Mouse (Mus musculus) lung, embryonic 15.5 days (tissue): ENCODE results near the gene Tmem42. TPM values are rescaled to one million over a fixed set of nuclear protein-coding genes. Genes with fewer than 3 reads are reported as not detected.

ENCODE experiments used
- ATAC-seq: fragments of 200-750 bp; cut with Nextera tagmentation; 2 replicates; pipeline ENCODE4 v1.8.0; 2017; ENCODE audit warnings: moderate number of reproducible peaks, borderline replicate concordance; ENCODE audit not compliant: low FRiP score, low TSS enrichment; ENCODE audit errors: extremely low read depth
- H3K27ac ChIP-seq: fragments of 300-500 bp; sonication (generic); 2 replicates; pipeline ENCODE4 v1.5.1; 2015; ENCODE audit warnings: moderate library complexity, mild to moderate bottlenecking, inconsistent platforms
- H3K27me3 ChIP-seq: fragments of 300-500 bp; sonication (generic); 2 replicates; pipeline ENCODE4 v1.6.1; 2015; ENCODE audit warnings: inconsistent platforms
- H3K36me3 ChIP-seq: fragments of 300-500 bp; sonication (generic); 2 replicates; pipeline ENCODE4 v1.6.1; 2015; ENCODE audit warnings: inconsistent platforms
- H3K4me1 ChIP-seq: fragments of 300-500 bp; sonication (generic); 2 replicates; pipeline ENCODE4 v1.6.1; 2015; ENCODE audit warnings: inconsistent platforms
- H3K4me2 ChIP-seq: fragments of 300-500 bp; sonication (generic); 2 replicates; pipeline ENCODE4 v1.6.1; 2015; ENCODE audit warnings: inconsistent platforms, mild to moderate bottlenecking, moderate library complexity
- H3K4me3 ChIP-seq: fragments of 300-500 bp; sonication (generic); 2 replicates; pipeline ENCODE4 v1.5.1; 2015; ENCODE audit warnings: mild to moderate bottlenecking, inconsistent platforms
- H3K9ac ChIP-seq: fragments of 300-500 bp; sonication (generic); 2 replicates; pipeline ENCODE4 v1.6.1; 2015; ENCODE audit warnings: inconsistent platforms
- H3K9me3 ChIP-seq: fragments of 300-500 bp; sonication (generic); 2 replicates; pipeline ENCODE4 v1.6.1; 2016; ENCODE audit warnings: inconsistent platforms
- WGBS: fragments of 180-500 bp; shearing (Covaris S2); methylation state at CpG from one replicate; pipeline ENCODE4 v1.1.7; 2015; 5-methylcytosine and 5-hydroxymethylcytosine counted together
- polyA plus RNA-seq: library from polyadenylated mRNA; unstranded; fragments of >200 nt; fragmentation: Nextera tagmentation; extraction: Ambion mirVana; gene quantifications from 2 replicates; pipeline ENCODE4 v1.2.1, GENCODE M21; 2015

Tmem42 gene
- polyA plus RNA-seq = 19.3 and 21.4 TPM in 2 replicates

DNA sequence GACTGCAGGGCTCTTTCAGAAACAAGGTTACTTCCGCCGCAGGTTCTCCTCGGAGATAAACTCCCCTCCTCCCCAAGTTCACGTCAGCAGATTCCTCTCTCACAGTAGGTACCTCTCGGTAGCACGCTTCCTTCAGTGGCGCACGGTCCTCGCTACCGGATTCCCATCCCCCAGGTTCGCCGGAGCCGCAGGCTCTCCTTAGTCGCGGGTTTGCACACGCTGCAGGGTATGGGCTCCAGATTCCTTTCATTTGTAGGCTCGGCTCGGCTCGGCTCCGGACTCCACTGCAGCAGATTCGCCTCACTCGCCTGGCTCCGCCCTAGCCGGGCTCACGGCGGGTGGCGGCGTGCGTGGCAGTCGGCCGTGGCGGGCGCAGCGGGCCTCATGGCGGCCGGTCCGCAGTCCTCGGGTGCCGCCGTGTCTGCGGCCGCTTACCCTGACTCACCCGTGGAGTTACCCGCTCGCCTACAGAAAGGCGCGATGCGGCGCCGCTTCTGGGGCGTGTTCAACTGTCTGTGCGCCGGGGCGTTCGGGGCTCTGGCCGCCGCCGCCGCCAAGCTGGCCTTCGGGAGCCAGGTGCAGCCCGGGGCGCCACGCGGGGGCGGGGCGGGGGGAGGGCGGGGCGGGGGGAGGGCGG, at the start of gene Tmem42:
Gene Tmem42, plus strand, starts transcription at position 332 of the 637 bp plus-strand sequence.
- peak within 1 kb of the TSS; percentile 87 for H3K4me2 ChIP-seq
- H3K27ac ChIP-seq = peak within 1 kb of the TSS; percentile 95
- H3K4me3 ChIP-seq = peak within 1 kb of the TSS; percentile 78
- H3K9ac ChIP-seq = peak within 1 kb of the TSS; percentile 70
- ATAC-seq = peak; percentile 98
- H3K4me1 ChIP-seq = peaks cover 12% of the 10 kb centered on the region
- peaks cover 24% of the 10 kb centered on the region for H3K36me3 ChIP-seq
- WGBS = under 1% methylated on average over 57 of the region's 69 CpGs
- H3K27me3 ChIP-seq = no peaks in the 10 kb centered on the region
- H3K9me3 ChIP-seq = no peaks in the 10 kb centered on the region

DNA sequence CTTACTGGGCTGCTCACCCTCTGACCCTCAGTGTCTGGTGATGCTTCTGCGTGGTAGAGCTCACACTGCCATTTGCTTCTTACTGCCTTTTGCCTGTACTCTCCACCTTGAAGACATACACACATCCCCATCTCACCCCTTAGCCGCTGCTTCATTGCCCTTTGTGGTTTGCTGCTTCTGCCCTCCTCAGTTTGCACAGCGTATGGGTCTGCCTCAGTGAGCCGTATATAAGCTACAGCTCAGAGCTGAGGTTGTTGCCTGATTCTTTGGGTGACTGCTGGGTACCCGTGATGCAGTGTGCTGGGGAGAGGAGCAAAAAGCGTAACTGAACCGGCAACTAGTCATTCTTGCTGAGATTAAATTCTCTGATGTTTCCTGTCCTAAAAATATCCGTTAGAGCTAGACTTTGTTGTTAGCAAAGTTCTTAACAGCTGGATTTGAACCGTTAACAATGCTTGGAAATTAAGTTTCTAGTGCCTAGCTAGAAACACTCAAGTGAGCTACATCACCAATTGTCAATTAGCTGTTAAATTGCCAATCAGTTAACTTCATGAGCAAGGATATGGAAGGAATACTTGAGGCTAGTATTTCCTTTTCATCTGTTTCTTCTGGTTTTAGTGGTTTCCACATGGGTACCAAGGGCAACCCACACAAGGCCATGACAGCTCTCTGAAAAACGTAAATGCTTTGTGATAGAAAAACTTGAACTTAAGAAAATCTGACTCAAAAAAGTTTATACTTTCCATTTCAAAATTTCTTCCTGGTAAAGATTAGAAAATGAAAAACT, 22.5 kb upstream of the Tmem42 start:
- peaks cover 80% of the 10 kb centered on the region for H3K36me3 ChIP-seq
- 89% methylated on average over 10 of the region's 10 CpGs for WGBS
- H3K4me1 ChIP-seq = no peaks in the 10 kb centered on the region
- H3K9ac ChIP-seq = no peak overlapping the region
- no peak overlapping the region for H3K27ac ChIP-seq
- H3K27me3 ChIP-seq = no peaks in the 10 kb centered on the region
- H3K9me3 ChIP-seq = no peaks in the 10 kb centered on the region
- no peak overlapping the region for H3K4me2 ChIP-seq
- no peak for ATAC-seq
- no peak overlapping the region for H3K4me3 ChIP-seq

DNA sequence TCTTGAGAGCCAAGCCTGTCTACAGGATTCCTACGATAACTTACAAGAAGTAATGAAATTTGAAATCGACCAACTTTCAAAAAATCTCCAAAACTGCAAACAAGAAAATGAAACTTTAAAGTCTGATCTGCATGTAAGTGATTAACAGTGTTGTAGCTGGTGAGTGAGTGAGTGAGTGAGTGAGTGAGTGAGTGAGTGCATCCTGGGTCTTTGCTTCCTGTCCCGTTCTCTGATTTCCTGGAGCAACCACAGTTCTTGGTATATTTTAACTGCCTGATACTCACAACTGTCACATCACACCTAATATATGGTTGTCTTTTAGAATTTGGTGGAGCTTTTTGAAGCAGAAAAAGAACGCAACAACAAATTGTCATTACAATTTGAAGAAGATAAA, 21.9 kb upstream of the Tmem42 start:
- WGBS = 95% methylated on average over 4 of the region's 4 CpGs
- Histone ChIP-seq H3K4me3 (no peak overlapping the region), H3K27me3 (no peaks in the 10 kb centered on the region), H3K9me3 (no peaks in the 10 kb centered on the region), H3K36me3 (peaks cover 81% of the 10 kb centered on the region), H3K4me2 (no peak overlapping the region), H3K27ac (no peak overlapping the region), H3K4me1 (no peaks in the 10 kb centered on the region), H3K9ac (no peak overlapping the region)
- no peak for ATAC-seq

DNA sequence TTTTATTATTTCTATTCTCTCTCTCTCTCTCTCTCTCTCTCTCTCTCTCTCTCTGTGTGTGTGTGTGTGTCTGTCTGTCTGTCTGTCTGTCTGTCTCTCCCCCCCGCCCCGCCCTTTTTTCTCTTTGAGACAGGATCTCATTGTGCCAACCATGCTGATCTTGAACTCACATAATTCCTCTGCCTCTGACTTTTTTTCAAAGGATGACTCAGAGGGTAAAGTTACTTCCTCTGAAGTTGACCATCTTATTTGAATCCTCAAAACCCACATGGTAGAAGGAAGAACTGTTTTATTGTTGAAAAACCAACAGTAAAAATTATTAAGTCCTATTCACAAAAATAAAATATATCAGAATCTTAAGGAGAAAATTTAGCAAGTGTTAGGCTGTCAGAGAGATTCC, 16.4 kb upstream of the Tmem42 start:
- WGBS = 95% methylated on average over 2 of the region's 2 CpGs
- H3K9ac ChIP-seq = no peak overlapping the region
- no peak overlapping the region for H3K4me2 ChIP-seq
- no peak for ATAC-seq
- peaks cover 86% of the 10 kb centered on the region for H3K36me3 ChIP-seq
- no peaks in the 10 kb centered on the region for H3K4me1 ChIP-seq
- no peak overlapping the region for H3K4me3 ChIP-seq
- no peak overlapping the region for H3K27ac ChIP-seq
- no peaks in the 10 kb centered on the region for H3K9me3 ChIP-seq
- H3K27me3 ChIP-seq = no peaks in the 10 kb centered on the region

DNA sequence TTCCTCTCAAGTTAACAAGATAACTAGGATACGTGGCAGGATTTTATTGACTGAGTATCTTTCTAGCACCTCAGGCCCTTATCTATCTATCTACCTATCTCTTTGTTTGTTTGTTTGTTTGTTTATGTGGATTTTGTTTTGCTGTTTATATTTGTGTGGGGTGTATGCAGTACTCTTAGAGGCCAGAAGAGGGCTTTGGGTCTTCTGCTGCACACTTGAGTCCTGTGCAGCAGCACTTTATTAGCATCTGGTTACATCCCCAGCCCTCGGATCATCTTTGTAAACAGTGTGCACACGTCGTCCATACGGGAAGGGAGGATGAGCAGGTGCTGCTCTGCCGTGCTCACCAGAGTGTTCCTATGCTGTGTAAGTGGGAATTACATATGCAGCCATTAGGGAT, 15.1 kb upstream of the Tmem42 start:
- Histone ChIP-seq H3K9me3 (no peaks in the 10 kb centered on the region), H3K27me3 (no peaks in the 10 kb centered on the region), H3K9ac (no peak overlapping the region), H3K4me3 (no peak overlapping the region), H3K4me2 (no peak overlapping the region), H3K4me1 (no peaks in the 10 kb centered on the region), H3K27ac (no peak overlapping the region), H3K36me3 (peaks cover 85% of the 10 kb centered on the region)
- no peak for ATAC-seq
- 68% methylated on average over 6 of the region's 6 CpGs for WGBS

DNA sequence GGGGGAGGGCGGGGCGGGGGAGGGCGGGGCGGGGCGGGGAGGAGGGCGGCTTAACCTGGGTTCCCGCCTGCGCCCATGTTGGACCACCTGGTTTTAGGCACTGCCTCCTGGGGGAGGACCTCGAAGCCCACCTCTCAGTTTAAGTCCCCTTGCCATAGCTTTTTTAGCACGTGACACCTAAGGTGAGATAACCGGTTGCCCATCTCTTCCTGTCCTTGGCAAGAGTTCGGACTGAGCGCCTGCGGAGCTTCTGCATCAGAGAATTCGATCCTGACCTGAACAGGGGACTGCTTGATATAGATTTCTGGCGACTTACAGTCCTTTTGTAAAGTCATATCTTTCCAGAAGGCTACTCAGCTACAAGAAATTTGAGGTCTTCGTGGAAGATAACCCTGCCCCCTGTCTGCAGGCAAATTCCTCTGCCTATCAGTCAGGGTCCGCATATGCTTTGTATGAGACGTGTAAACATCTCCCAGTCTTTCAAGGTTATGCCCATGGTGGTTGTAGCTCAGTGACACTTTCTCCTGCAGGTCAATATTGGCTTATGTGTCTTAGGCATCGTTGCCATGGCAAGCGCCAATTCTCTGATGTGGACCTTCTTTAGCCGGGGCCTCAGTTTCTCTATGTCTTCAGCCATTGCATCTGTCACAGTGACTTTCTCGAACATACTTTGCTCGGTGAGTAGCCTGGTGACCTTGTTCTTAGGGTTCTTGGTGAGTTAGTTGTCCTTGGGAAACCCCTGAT, 682 bp downstream of the Tmem42 start:
- H3K4me2 ChIP-seq = peak overlapping the region; percentile 87
- peak overlapping the region; percentile 78 for H3K4me3 ChIP-seq
- H3K9me3 ChIP-seq = no peaks in the 10 kb centered on the region
- no peak overlapping the region; the same call in 1 of the 2 replicates for H3K9ac ChIP-seq
- peaks cover 17% of the 10 kb centered on the region for H3K36me3 ChIP-seq
- 33% methylated on average over 16 of the region's 24 CpGs for WGBS
- H3K27me3 ChIP-seq = no peaks in the 10 kb centered on the region
- H3K4me1 ChIP-seq = peaks cover 12% of the 10 kb centered on the region
- H3K27ac ChIP-seq = no peak overlapping the region
- ATAC-seq = 0 out of 2 replicates have a peak, but pooled peaks have one; percentile 2

DNA sequence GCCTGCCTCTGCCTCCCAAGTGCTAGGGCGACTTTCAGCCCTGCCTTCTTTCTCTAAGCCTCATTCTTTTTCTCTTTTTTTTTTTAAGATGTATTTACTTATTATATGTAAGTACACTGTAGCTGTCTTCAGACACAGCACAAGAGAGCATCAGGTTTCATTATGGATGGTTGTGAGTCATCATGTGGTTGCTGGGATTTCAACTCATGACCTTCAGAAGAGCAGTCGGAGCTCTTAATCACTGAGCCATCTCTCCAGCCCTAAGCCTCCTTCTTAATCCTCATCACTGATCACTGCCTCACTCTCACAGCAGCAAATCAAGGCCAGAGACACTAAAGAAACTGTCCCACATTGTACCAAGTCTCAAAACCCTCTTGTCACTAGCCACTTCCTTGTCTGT, 3.1 kb downstream of the Tmem42 start:
- ATAC-seq = no peak
- Histone ChIP-seq H3K27ac (no peak overlapping the region), H3K9me3 (no peaks in the 10 kb centered on the region), H3K4me3 (no peak overlapping the region), H3K9ac (no peak overlapping the region), H3K4me2 (no peak overlapping the region), H3K36me3 (no peaks in the 10 kb centered on the region), H3K4me1 (peaks cover 11% of the 10 kb centered on the region), H3K27me3 (no peaks in the 10 kb centered on the region)
- WGBS = 79% methylated on average over 2 of the region's 2 CpGs

DNA sequence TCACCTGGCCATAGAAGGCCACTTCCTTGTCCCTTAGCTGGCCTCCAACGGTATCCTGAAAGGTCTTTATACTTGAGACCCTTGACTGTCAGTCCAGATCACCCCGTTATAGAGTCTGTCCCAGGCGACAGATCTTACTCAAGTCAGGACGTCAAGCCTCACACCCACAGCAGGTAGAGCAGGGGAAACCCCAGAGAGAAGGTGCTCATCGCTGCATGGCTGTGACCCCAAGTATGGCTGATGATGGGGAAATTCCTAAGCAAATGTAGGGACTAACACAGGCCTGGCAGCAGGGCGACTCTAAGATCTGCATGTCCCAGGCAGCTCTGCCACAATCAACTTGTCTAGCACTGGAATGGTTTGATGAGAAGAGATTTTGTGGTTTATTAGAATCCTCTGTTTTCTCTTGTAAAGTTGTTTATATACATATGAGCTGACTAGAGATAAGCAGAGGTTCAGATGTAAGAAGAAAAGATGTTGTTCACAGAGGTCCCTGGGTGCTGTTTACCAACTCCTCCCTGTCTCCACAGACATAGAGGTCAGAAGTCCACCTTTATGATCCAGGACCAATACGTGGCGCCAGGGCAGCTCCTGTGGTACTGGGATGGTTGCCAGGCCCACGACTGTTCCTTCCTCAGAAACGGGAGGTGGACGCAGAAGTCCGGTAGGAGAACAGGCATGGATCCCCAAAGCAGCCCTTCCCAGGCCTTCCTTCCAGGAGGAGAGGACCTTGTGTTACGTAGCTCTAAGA, 10.5 kb downstream of the Tmem42 start:
- H3K4me2 ChIP-seq = no peak overlapping the region
- no peak for ATAC-seq

DNA sequence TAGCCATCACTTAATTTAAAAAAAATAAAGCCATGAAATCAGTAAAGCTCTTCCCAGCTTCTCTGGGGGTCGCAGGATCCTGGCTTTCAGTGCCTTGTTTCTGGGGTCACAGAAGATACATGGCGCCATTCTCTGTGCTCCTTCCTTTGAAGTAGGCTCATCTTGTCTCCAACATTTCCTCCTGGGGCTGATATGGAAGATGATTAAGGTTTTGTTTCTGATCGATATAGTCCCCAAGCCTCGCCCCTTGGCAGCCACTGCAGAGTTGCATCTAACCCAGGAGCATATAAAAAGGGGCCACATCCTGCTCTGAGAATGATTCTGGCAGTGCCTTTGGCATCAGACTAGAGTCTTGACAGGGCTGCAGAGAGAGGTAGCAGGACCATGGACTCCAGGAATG, 13.3 kb downstream of the Tmem42 start, which contains the start of gene Tgm4:
Gene Tgm4, plus strand, starts transcription at position 301 of the 400 bp plus-strand sequence.
- 68% methylated on average over 4 of the region's 4 CpGs for WGBS

More for the DNA sequence above, 10.5 kb downstream of the Tmem42 start:
- no peaks in the 10 kb centered on the region for H3K27me3 ChIP-seq
- no peaks in the 10 kb centered on the region for H3K4me1 ChIP-seq
- no peak overlapping the region for H3K9ac ChIP-seq
- H3K36me3 ChIP-seq = no peaks in the 10 kb centered on the region
- H3K27ac ChIP-seq = no peak overlapping the region
- 65% methylated on average over 13 of the region's 13 CpGs for WGBS
- no peaks in the 10 kb centered on the region for H3K9me3 ChIP-seq
- H3K4me3 ChIP-seq = no peak overlapping the region

DNA sequence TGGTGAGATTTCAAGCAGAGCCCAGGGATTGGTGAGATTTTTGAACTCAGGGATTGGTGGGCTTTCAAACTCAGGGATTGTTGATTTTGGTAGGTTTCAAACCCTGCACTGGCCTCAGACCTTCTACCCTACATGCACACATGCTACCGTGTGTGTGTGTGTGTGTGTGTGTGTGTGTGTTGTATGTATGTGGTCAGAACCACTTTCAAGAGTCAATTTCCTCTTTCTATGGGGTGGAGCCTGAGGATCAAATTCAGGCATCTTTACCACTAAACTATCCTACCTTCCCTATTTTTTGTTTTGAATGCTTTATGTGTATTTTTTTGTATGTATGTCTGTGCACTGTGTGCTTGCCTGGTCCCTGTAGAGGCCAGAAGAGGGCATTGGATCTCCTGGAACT, 26.5 kb downstream of the Tmem42 start:
- WGBS = 80% methylated on average over 1 of the region's 1 CpGs

More for the DNA sequence above, 13.3 kb downstream of the Tmem42 start, which contains the start of gene Tgm4:
- Histone ChIP-seq H3K9ac (no peak within 1 kb of the TSS), H3K4me3 (no peak within 1 kb of the TSS), H3K4me2 (no peak within 1 kb of the TSS), H3K36me3 (no peaks in the 10 kb centered on the region), H3K9me3 (no peaks in the 10 kb centered on the region), H3K27me3 (no peaks in the 10 kb centered on the region), H3K27ac (no peak within 1 kb of the TSS), H3K4me1 (no peaks in the 10 kb centered on the region)
- no peak for ATAC-seq

DNA sequence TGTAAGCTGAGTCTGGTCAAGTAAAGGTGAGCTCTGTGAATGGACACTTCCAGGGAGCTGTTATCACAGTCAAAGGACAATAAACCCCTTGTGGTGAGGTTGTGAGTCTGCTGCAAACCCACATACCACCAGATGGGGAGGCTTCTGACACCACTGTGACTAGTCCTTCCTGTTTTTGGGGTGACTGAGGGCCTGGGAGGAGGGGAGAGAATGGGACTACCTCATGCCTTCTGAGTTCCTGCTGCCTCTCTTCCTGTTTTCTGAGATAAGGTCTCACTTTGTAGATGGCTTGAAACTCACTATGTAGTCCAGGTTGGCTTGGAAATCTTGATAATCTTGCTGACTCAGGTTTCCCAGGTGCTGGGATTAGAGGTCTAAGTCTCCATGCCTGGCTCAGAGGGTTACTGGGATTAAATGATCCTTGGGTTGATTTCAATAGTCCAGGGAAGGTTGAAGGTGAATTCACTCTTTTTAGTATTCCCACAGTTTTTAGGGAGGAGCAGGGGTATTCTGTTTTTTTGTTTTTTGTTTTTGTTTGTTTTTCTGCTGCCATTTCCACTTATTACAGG, 37.7 kb downstream of the Tmem42 start:
- Histone ChIP-seq H3K4me1 (no peaks in the 10 kb centered on the region), H3K4me3 (no peak overlapping the region), H3K9ac (no peak overlapping the region), H3K4me2 (no peak overlapping the region), H3K36me3 (no peaks in the 10 kb centered on the region), H3K9me3 (no peaks in the 10 kb centered on the region), H3K27me3 (no peaks in the 10 kb centered on the region), H3K27ac (no peak overlapping the region)
- no peak for ATAC-seq

More for the DNA sequence above, 26.5 kb downstream of the Tmem42 start:
- no peak for ATAC-seq
- H3K4me1 ChIP-seq = no peaks in the 10 kb centered on the region
- H3K36me3 ChIP-seq = no peaks in the 10 kb centered on the region
- no peak overlapping the region for H3K4me3 ChIP-seq
- H3K27me3 ChIP-seq = no peaks in the 10 kb centered on the region
- H3K27ac ChIP-seq = no peak overlapping the region
- no peak overlapping the region for H3K9ac ChIP-seq
- H3K9me3 ChIP-seq = no peaks in the 10 kb centered on the region
- H3K4me2 ChIP-seq = no peak overlapping the region
